Mouse (Mus musculus) heart, postnatal 0 days (tissue): ENCODE measurements around the gene Robo1.

Experiments used
- CTCF ChIP-seq: IDR thresholded peaks from 2 replicates; pipeline ENCODE4 v1.5.1; 2016; ENCODE audit warnings: antibody characterized with exemption, control low read depth, low read depth
- EP300 ChIP-seq: IDR thresholded peaks from 2 replicates; pipeline ENCODE4 v1.6.1; 2016; ENCODE audit warnings: antibody characterized with exemption, low read depth

GRCm38 (mm10) chr16:72434396-72434795 lies 126.3 kb downstream of the Robo1 start:
- TF ChIP-seq CTCF (no peak), EP300 (no peak)
